In the genomic region with DNA sequence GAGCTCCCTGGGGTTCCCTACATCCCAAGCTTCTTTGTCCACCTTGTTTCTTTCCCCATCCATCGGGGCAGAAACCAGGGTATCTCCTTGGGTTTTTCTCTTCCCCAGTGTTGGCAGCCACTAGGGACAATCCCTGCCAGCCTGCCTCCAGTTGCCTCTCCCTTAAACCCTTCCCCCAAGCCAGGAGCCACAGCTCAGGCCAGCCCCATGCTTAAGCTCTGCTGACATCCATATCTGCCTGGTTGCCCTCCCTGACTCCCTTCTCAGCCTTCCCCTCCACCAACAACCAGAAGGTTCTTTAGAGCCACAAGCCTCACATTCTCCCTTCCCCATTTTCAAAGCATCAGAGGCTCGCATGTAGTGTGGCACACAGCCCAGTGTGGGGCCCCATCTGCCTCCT, we compare ENCODE assay signal across 19 mouse cellular contexts. TPM values are rescaled to one million over a fixed set of nuclear protein-coding genes. Genes with fewer than 3 reads are reported as not detected.
A peak's percentile ranks its signal among the peaks of the same experiment; 100 is the strongest.
DNase-seq lines count a peak whose midpoint lies in the region; ATAC-seq and TF ChIP-seq lines count a peak whose summit lies in the region.
"Had no signal": no experiment of that assay in that cellular context is flagged by ENCODE, and none has a peak within 500 bp of the region (broad histone marks: within the 10 kb centered on the region; RNA-seq: fewer than 3 reads in every experiment).

No protein-coding gene starts in this region.

- TF ChIP-seq CTCF in cerebellum, adult 2 months (IDR thresholded peaks at IDR 0.05; ENCODE audit: borderline replicate concordance, insufficient read depth, low read depth, low read length), result no peak
- TF ChIP-seq CTCF in lung, adult 2 months (IDR thresholded peaks at IDR 0.05; ENCODE audit: insufficient read depth, low read length), result no peak

- no peaks in the 10 kb centered on the region for H3K36me3 ChIP-seq in hindbrain, embryonic 12.5 days
- H3K36me3 ChIP-seq in hindbrain, embryonic 11.5 days (ENCODE audit: control insufficient read depth, insufficient read depth, low read length), result no peaks in the 10 kb centered on the region
- H3K36me3 ChIP-seq in midbrain, embryonic 15.5 days (replicated peaks), result no peaks in the 10 kb centered on the region
- no peaks in the 10 kb centered on the region for H3K36me3 ChIP-seq in midbrain, embryonic 14.5 days (ENCODE audit: control insufficient read depth, insufficient read depth, low read length)
- H3K36me3 ChIP-seq: embryonic facial prominence, embryonic 13.5 days; G1E; intestine, embryonic 15.5 days; limb, embryonic 13.5 days; liver, embryonic 13.5 days had no signal

- WGBS in cerebellum, adult 2 months, result 51% methylated on average over 2 of the region's 2 CpGs
- 82% methylated on average over 2 of the region's 2 CpGs for WGBS in hindbrain, embryonic 12.5 days
- WGBS in hindbrain, embryonic 11.5 days, result 83% methylated on average over 2 of the region's 2 CpGs
- 66% methylated on average over 2 of the region's 2 CpGs for WGBS in midbrain, embryonic 15.5 days
- 76% methylated on average over 2 of the region's 2 CpGs for WGBS in midbrain, embryonic 14.5 days
- 75% methylated on average over 2 of the region's 2 CpGs for WGBS in lung, adult 2 months

- 0 out of 2 replicates have a peak, but pooled peaks have one; percentile 14 for ATAC-seq in hindbrain, embryonic 12.5 days (ENCODE audit: low FRiP score)
- ATAC-seq in hindbrain, embryonic 11.5 days (ENCODE audit: low FRiP score), result no peak
- ATAC-seq in midbrain, embryonic 15.5 days (replicated peaks), result no peak
- ATAC-seq in midbrain, embryonic 14.5 days (ENCODE audit: low FRiP score, low TSS enrichment), result no peak
- ATAC-seq: intestine, embryonic 15.5 days had no signal

- H3K27me3 ChIP-seq in cerebellum, adult 2 months (ENCODE audit: control insufficient read depth, insufficient read depth, low read length), result no peaks in the 10 kb centered on the region
- no peaks in the 10 kb centered on the region; the same call in 1 of the 2 replicates for H3K27me3 ChIP-seq in hindbrain, embryonic 12.5 days
- no peaks in the 10 kb centered on the region for H3K27me3 ChIP-seq in hindbrain, embryonic 11.5 days (ENCODE audit: control insufficient read depth, insufficient read depth, low read length)
- H3K27me3 ChIP-seq in midbrain, embryonic 15.5 days (replicated peaks), result no peaks in the 10 kb centered on the region
- H3K27me3 ChIP-seq in midbrain, embryonic 14.5 days (ENCODE audit: control insufficient read depth, insufficient read depth, low read length), result no peaks in the 10 kb centered on the region
- H3K27me3 ChIP-seq: liver, embryonic 13.5 days had no signal

- no peak overlapping the region for H3K9ac ChIP-seq in hindbrain, embryonic 12.5 days
- no peak overlapping the region for H3K9ac ChIP-seq in hindbrain, embryonic 11.5 days (ENCODE audit: low read depth, low read length)
- H3K9ac ChIP-seq in midbrain, embryonic 15.5 days, result no peak overlapping the region
- H3K9ac ChIP-seq in midbrain, embryonic 14.5 days (replicated peaks; ENCODE audit: low read length), result no peak overlapping the region
- H3K9ac ChIP-seq: embryonic facial prominence, embryonic 13.5 days; intestine, embryonic 15.5 days; limb, embryonic 13.5 days; liver, embryonic 13.5 days had no signal

- DNase-seq in cerebellum, adult 2 months, result no peak
- DNase-seq in cerebellum, postnatal 14 days, result no peak
- DNase-seq in hindbrain, embryonic 11.5 days (ENCODE audit: low spot score), result no peak
- DNase-seq in midbrain, embryonic 14.5 days, result no peak
- no peak for DNase-seq in spleen, postnatal 4 days (ENCODE audit: low spot score in 2 of 2)
- DNase-seq in lung, adult 2 months, result no peak
- DNase-seq: adrenal gland, postnatal 14 days; heart, adult 18-20 months; heart, postnatal 4 days; kidney, adult 9 months; kidney, postnatal 25 days; liver, embryonic 13.5 days; thymus, postnatal 25 days had no signal

- no peaks in the 10 kb centered on the region for H3K9me3 ChIP-seq in hindbrain, embryonic 12.5 days (replicated peaks)
- no peaks in the 10 kb centered on the region for H3K9me3 ChIP-seq in hindbrain, embryonic 11.5 days (ENCODE audit: control insufficient read depth, low read length)
- no peaks in the 10 kb centered on the region for H3K9me3 ChIP-seq in midbrain, embryonic 15.5 days
- H3K9me3 ChIP-seq in midbrain, embryonic 14.5 days (ENCODE audit: control insufficient read depth, low read length), result no peaks in the 10 kb centered on the region
- H3K9me3 ChIP-seq: embryonic facial prominence, embryonic 13.5 days; G1E; intestine, embryonic 15.5 days; limb, embryonic 13.5 days; liver, embryonic 13.5 days had no signal

- peak overlapping the region; percentile 19; the same call in 1 of the 2 replicates for H3K27ac ChIP-seq in cerebellum, adult 2 months (ENCODE audit: insufficient read depth, low read length)
- no peak overlapping the region for H3K27ac ChIP-seq in hindbrain, embryonic 12.5 days
- H3K27ac ChIP-seq in hindbrain, embryonic 11.5 days (ENCODE audit: low read depth, low read length), result no peak overlapping the region
- H3K27ac ChIP-seq in midbrain, embryonic 15.5 days, result 0 out of 2 replicates have a peak overlapping the region, but pooled peaks have one; percentile 14
- H3K27ac ChIP-seq in midbrain, embryonic 14.5 days (replicated peaks; ENCODE audit: low read depth, low read length), result no peak overlapping the region
- H3K27ac ChIP-seq: embryonic facial prominence, embryonic 13.5 days; intestine, embryonic 15.5 days; limb, embryonic 13.5 days; liver, embryonic 13.5 days had no signal

- no peak for TF ChIP-seq POLR2A in cerebellum, adult 2 months (IDR thresholded peaks at IDR 0.05; ENCODE audit: borderline replicate concordance, insufficient read depth, low read length)
- no peak for TF ChIP-seq POLR2A in lung, adult 2 months (IDR thresholded peaks at IDR 0.05; ENCODE audit: borderline replicate concordance, extremely low read depth, low read depth, low read length)

- H3K4me3 ChIP-seq in cerebellum, adult 2 months (replicated peaks; ENCODE audit: insufficient read depth, low read depth, low read length), result no peak overlapping the region
- H3K4me3 ChIP-seq in hindbrain, embryonic 12.5 days, result no peak overlapping the region
- no peak overlapping the region for H3K4me3 ChIP-seq in hindbrain, embryonic 11.5 days (ENCODE audit: low read depth, low read length)
- H3K4me3 ChIP-seq in midbrain, embryonic 15.5 days, result no peak overlapping the region
- no peak overlapping the region for H3K4me3 ChIP-seq in midbrain, embryonic 14.5 days (replicated peaks; ENCODE audit: low read depth, low read length)
- no peak overlapping the region for H3K4me3 ChIP-seq in lung, adult 2 months (replicated peaks; ENCODE audit: extremely low read depth, low read depth, low read length)
- H3K4me3 ChIP-seq: embryonic facial prominence, embryonic 13.5 days; intestine, embryonic 15.5 days; limb, embryonic 13.5 days; liver, embryonic 13.5 days had no signal

- no peak overlapping the region for H3K4me2 ChIP-seq in hindbrain, embryonic 12.5 days (replicated peaks)
- H3K4me2 ChIP-seq in hindbrain, embryonic 11.5 days (replicated peaks; ENCODE audit: low read depth, low read length), result no peak overlapping the region
- no peak overlapping the region for H3K4me2 ChIP-seq in midbrain, embryonic 15.5 days
- no peak overlapping the region for H3K4me2 ChIP-seq in midbrain, embryonic 14.5 days (ENCODE audit: low read length)
- H3K4me2 ChIP-seq: embryonic facial prominence, embryonic 13.5 days; intestine, embryonic 15.5 days; limb, embryonic 13.5 days; liver, embryonic 13.5 days had no signal

- H3K4me1 ChIP-seq in cerebellum, adult 2 months (ENCODE audit: control insufficient read depth, insufficient read depth, low read length), result no peaks in the 10 kb centered on the region; the same call in 1 of the 2 replicates
- peaks cover 21% of the 10 kb centered on the region for H3K4me1 ChIP-seq in hindbrain, embryonic 12.5 days
- 0 out of 2 replicates have a peak, but pooled peaks cover 2% of the 10 kb centered on the region for H3K4me1 ChIP-seq in hindbrain, embryonic 11.5 days (replicated peaks; ENCODE audit: control insufficient read depth, insufficient read depth, low read length)
- H3K4me1 ChIP-seq in midbrain, embryonic 15.5 days, result peaks cover 13% of the 10 kb centered on the region
- H3K4me1 ChIP-seq in midbrain, embryonic 14.5 days (ENCODE audit: control insufficient read depth, insufficient read depth, low read length), result peaks cover 17% of the 10 kb centered on the region
- no peaks in the 10 kb centered on the region for H3K4me1 ChIP-seq in lung, adult 2 months (ENCODE audit: control insufficient read depth, insufficient read depth, low read length)
- H3K4me1 ChIP-seq: embryonic facial prominence, embryonic 13.5 days; intestine, embryonic 15.5 days had no signal

RNA-seq across cellular contexts. Expression of a gene that starts 10.3 kb away (rescaled TPM):
- polyA plus RNA-seq in cerebellum, adult 2 months (2012; rRNA removed), result 52.0 and 58.5 TPM in 2 replicates
- polyA plus RNA-seq in hindbrain, embryonic 12.5 days (2016; fragmentation: Nextera tagmentation; extraction: Ambion mirVana), result 1.4 TPM in 2 replicates
- 1.1 and 2.4 TPM in 2 replicates for polyA plus RNA-seq in hindbrain, embryonic 11.5 days (2014; fragmentation: Nextera tagmentation; extraction: Ambion mirVana)
- 1.1 TPM in 2 replicates for polyA plus RNA-seq in midbrain, embryonic 15.5 days (2015; fragmentation: Nextera tagmentation; extraction: Ambion mirVana)
- polyA plus RNA-seq in midbrain, embryonic 14.5 days (2014; fragmentation: Nextera tagmentation; extraction: Ambion mirVana), result 0.92 and 1.3 TPM in 2 replicates
- polyA plus RNA-seq in lung, adult 2 months (2012; rRNA removed), result 6.9 and 11.3 TPM in 2 replicates
- polyA plus RNA-seq: G1E had no signal

Comparison
In these comparisons a context has a peak if more than half of its experiments do, and no peak if none do; other contexts are left out.
1. H3K27ac ChIP-seq: peak in cerebellum, adult 2 months (single experiment) and midbrain, embryonic 15.5 days (single experiment); none in hindbrain, embryonic 12.5 days (single experiment), hindbrain, embryonic 11.5 days (single experiment) and midbrain, embryonic 14.5 days (single experiment).